Mouse (Mus musculus) embryonic facial prominence, embryonic 12.5 days (tissue): ENCODE data around the gene Cpm. TPM values are rescaled to one million over a fixed set of nuclear protein-coding genes. Genes with fewer than 3 reads are reported as not detected.

Experiments used
- ATAC-seq: fragments of 200-750 bp; cut with Nextera tagmentation; 2 replicates; pipeline ENCODE4 v1.8.0; 2017; ENCODE audit not compliant: insufficient number of reproducible peaks, insufficient read depth, low FRiP score, low TSS enrichment
- H3K27ac ChIP-seq: fragments of 300-500 bp; sonication (generic); 2 replicates; pipeline ENCODE4 v1.5.1; 2016; ENCODE audit warnings: mild to moderate bottlenecking
- H3K27me3 ChIP-seq: fragments of 300-500 bp; sonication (generic); 2 replicates; pipeline ENCODE4 v1.6.1; 2016; ENCODE audit warnings: mild to moderate bottlenecking, moderate library complexity
- H3K36me3 ChIP-seq: fragments of 300-500 bp; sonication (generic); 2 replicates; pipeline ENCODE4 v1.6.1; 2016; ENCODE audit warnings: mild to moderate bottlenecking
- H3K4me1 ChIP-seq: fragments of 300-500 bp; sonication (generic); 2 replicates; pipeline ENCODE4 v1.6.1; 2016
- H3K4me2 ChIP-seq: fragments of 300-500 bp; sonication (generic); replicated peaks from 2 replicates; pipeline ENCODE4 v1.6.1; 2016; ENCODE audit warnings: mild to moderate bottlenecking, moderate library complexity
- H3K4me3 ChIP-seq: fragments of 300-500 bp; sonication (generic); 2 replicates; pipeline ENCODE4 v1.5.1; 2016; ENCODE audit warnings: mild to moderate bottlenecking
- H3K9ac ChIP-seq: fragments of 300-500 bp; sonication (generic); 2 replicates; pipeline ENCODE4 v1.6.1; 2016; ENCODE audit warnings: mild to moderate bottlenecking, moderate library complexity
- H3K9me3 ChIP-seq: fragments of 300-500 bp; sonication (generic); 2 replicates; pipeline ENCODE4 v1.6.1; 2016; ENCODE audit warnings: mild to moderate bottlenecking, moderate library complexity
- WGBS: fragments of 180-500 bp; shearing (Covaris S2); methylation state at CpG from one replicate; pipeline ENCODE4 v1.1.7; 2016; 5-methylcytosine and 5-hydroxymethylcytosine counted together
- polyA plus RNA-seq: library from polyadenylated mRNA; unstranded; fragments of >200 nt; fragmentation: Nextera tagmentation; extraction: Ambion mirVana; gene quantifications from 2 replicates; pipeline ENCODE4 v1.2.1, GENCODE M21; 2016

Cpm gene
- polyA plus RNA-seq, 1 experiment from 2014 or later: 20.4 TPM

GRCm38 (mm10) chr10:117689297-117690100 lies 60.2 kb downstream of the Cpm start:
- H3K36me3 ChIP-seq: peaks cover 52% of the 10 kb centered on the region

GRCm38 (mm10) chr10:117690101-117690352 lies 60.7 kb downstream of the Cpm start:
- Histone ChIP-seq H3K9me3 (no peaks in the 10 kb centered on the region), H3K4me2 (no peak overlapping the region), H3K9ac (no peak overlapping the region), H3K36me3 (peaks cover 57% of the 10 kb centered on the region), H3K4me3 (no peak overlapping the region), H3K27me3 (no peaks in the 10 kb centered on the region), H3K4me1 (no peaks in the 10 kb centered on the region), H3K27ac (no peak overlapping the region)
- WGBS: 83% methylated on average over 2 of the region's 2 CpGs
- ATAC-seq: no peak

More at GRCm38 (mm10) chr10:117689297-117690100, 60.2 kb downstream of the Cpm start:
- no peak overlapping the region for H3K27ac ChIP-seq
- 94% methylated on average over 11 of the region's 11 CpGs for WGBS
- no peaks in the 10 kb centered on the region for H3K9me3 ChIP-seq
- ATAC-seq: no peak
- no peak overlapping the region for H3K4me2 ChIP-seq
- H3K27me3 ChIP-seq: no peaks in the 10 kb centered on the region
- no peak overlapping the region for H3K9ac ChIP-seq
- no peak overlapping the region for H3K4me3 ChIP-seq
- H3K4me1 ChIP-seq: no peaks in the 10 kb centered on the region

- H3K36me3 ChIP-seq: peaks cover 65% of the 10 kb centered on the region
Measured at GRCm38 (mm10) chr10:117690770-117691296, 61.5 kb downstream of the Cpm start.

GRCm38 (mm10) chr10:117691389-117691968 lies 62.2 kb downstream of the Cpm start:
- H3K36me3 ChIP-seq: peaks cover 71% of the 10 kb centered on the region
- no peaks in the 10 kb centered on the region for H3K27me3 ChIP-seq
- H3K9ac ChIP-seq: no peak overlapping the region
- no peaks in the 10 kb centered on the region for H3K9me3 ChIP-seq
- no peak overlapping the region for H3K27ac ChIP-seq
- no peak overlapping the region for H3K4me2 ChIP-seq
- no peaks in the 10 kb centered on the region for H3K4me1 ChIP-seq
- 97% methylated on average over 10 of the region's 10 CpGs for WGBS
- no peak overlapping the region for H3K4me3 ChIP-seq
- no peak for ATAC-seq

More at GRCm38 (mm10) chr10:117690770-117691296, 61.5 kb downstream of the Cpm start:
- ATAC-seq: no peak
- H3K9me3 ChIP-seq: no peaks in the 10 kb centered on the region
- H3K27me3 ChIP-seq: no peaks in the 10 kb centered on the region
- H3K4me1 ChIP-seq: no peaks in the 10 kb centered on the region
- H3K4me3 ChIP-seq: no peak overlapping the region
- H3K9ac ChIP-seq: no peak overlapping the region
- no peak overlapping the region for H3K27ac ChIP-seq
- 97% methylated on average over 3 of the region's 3 CpGs for WGBS
- H3K4me2 ChIP-seq: no peak overlapping the region

GRCm38 (mm10) chr10:117692173-117692572 lies 62.9 kb downstream of the Cpm start:
- Histone ChIP-seq H3K36me3 (peaks cover 78% of the 10 kb centered on the region), H3K4me1 (no peaks in the 10 kb centered on the region), H3K4me2 (no peak overlapping the region), H3K27me3 (no peaks in the 10 kb centered on the region), H3K27ac (no peak overlapping the region), H3K4me3 (no peak overlapping the region), H3K9me3 (no peaks in the 10 kb centered on the region), H3K9ac (no peak overlapping the region)
- ATAC-seq: no peak

GRCm38 (mm10) chr10:117692953-117693352 lies 63.7 kb downstream of the Cpm start:
- H3K4me1 ChIP-seq: no peaks in the 10 kb centered on the region
- H3K4me3 ChIP-seq: no peak overlapping the region
- H3K4me2 ChIP-seq: no peak overlapping the region
- no peak overlapping the region for H3K9ac ChIP-seq
- H3K36me3 ChIP-seq: peaks cover 86% of the 10 kb centered on the region
- no peak overlapping the region for H3K27ac ChIP-seq
- WGBS: 94% methylated on average over 5 of the region's 5 CpGs
- no peak for ATAC-seq
- no peaks in the 10 kb centered on the region for H3K27me3 ChIP-seq
- no peaks in the 10 kb centered on the region for H3K9me3 ChIP-seq

GRCm38 (mm10) chr10:117694255-117694953 lies 65.1 kb downstream of the Cpm start:
- H3K36me3 ChIP-seq: peaks cover 88% of the 10 kb centered on the region
- no peak for ATAC-seq
- no peak overlapping the region for H3K27ac ChIP-seq
- no peaks in the 10 kb centered on the region for H3K27me3 ChIP-seq
- no peak overlapping the region for H3K9ac ChIP-seq
- H3K4me1 ChIP-seq: no peaks in the 10 kb centered on the region
- H3K4me3 ChIP-seq: no peak overlapping the region
- H3K9me3 ChIP-seq: no peaks in the 10 kb centered on the region
- no peak overlapping the region for H3K4me2 ChIP-seq
- 92% methylated on average over 6 of the region's 6 CpGs for WGBS

GRCm38 (mm10) chr10:117695027-117695426 lies 65.7 kb downstream of the Cpm start:
- H3K36me3 ChIP-seq: peaks cover 90% of the 10 kb centered on the region
- 92% methylated on average over 4 of the region's 4 CpGs for WGBS

GRCm38 (mm10) chr10:117695605-117696004 lies 66.3 kb downstream of the Cpm start:
- Histone ChIP-seq H3K4me2 (no peak overlapping the region), H3K27ac (no peak overlapping the region), H3K36me3 (peaks cover 90% of the 10 kb centered on the region), H3K9ac (no peak overlapping the region), H3K4me3 (no peak overlapping the region), H3K9me3 (no peaks in the 10 kb centered on the region), H3K27me3 (no peaks in the 10 kb centered on the region), H3K4me1 (no peaks in the 10 kb centered on the region)
- no peak for ATAC-seq
- over 99% methylated on average over 4 of the region's 4 CpGs for WGBS

More at GRCm38 (mm10) chr10:117695027-117695426, 65.7 kb downstream of the Cpm start:
- no peak overlapping the region for H3K4me2 ChIP-seq
- no peak for ATAC-seq
- H3K4me1 ChIP-seq: no peaks in the 10 kb centered on the region
- H3K27me3 ChIP-seq: no peaks in the 10 kb centered on the region
- no peak overlapping the region for H3K9ac ChIP-seq
- H3K9me3 ChIP-seq: no peaks in the 10 kb centered on the region
- no peak overlapping the region for H3K27ac ChIP-seq
- H3K4me3 ChIP-seq: no peak overlapping the region

GRCm38 (mm10) chr10:117696021-117696826 lies 66.9 kb downstream of the Cpm start:
- H3K9me3 ChIP-seq: no peaks in the 10 kb centered on the region
- H3K4me2 ChIP-seq: no peak overlapping the region
- H3K27ac ChIP-seq: no peak overlapping the region
- no peak overlapping the region for H3K9ac ChIP-seq
- H3K4me3 ChIP-seq: no peak overlapping the region
- H3K4me1 ChIP-seq: no peaks in the 10 kb centered on the region
- ATAC-seq: no peak
- H3K27me3 ChIP-seq: no peaks in the 10 kb centered on the region
- WGBS: 94% methylated on average over 8 of the region's 8 CpGs
- peaks cover 91% of the 10 kb centered on the region for H3K36me3 ChIP-seq

- ATAC-seq: no peak
- Histone ChIP-seq H3K4me2 (no peak overlapping the region), H3K4me1 (no peaks in the 10 kb centered on the region), H3K9me3 (no peaks in the 10 kb centered on the region), H3K27me3 (no peaks in the 10 kb centered on the region), H3K36me3 (peaks cover 90% of the 10 kb centered on the region), H3K27ac (no peak overlapping the region), H3K9ac (no peak overlapping the region), H3K4me3 (no peak overlapping the region)
- WGBS: 94% methylated on average over 6 of the region's 6 CpGs
Measured at GRCm38 (mm10) chr10:117696827-117697560, 67.7 kb downstream of the Cpm start.
